Mouse (Mus musculus): Measurements from ENCODE around the gene Pigw.

DNA sequence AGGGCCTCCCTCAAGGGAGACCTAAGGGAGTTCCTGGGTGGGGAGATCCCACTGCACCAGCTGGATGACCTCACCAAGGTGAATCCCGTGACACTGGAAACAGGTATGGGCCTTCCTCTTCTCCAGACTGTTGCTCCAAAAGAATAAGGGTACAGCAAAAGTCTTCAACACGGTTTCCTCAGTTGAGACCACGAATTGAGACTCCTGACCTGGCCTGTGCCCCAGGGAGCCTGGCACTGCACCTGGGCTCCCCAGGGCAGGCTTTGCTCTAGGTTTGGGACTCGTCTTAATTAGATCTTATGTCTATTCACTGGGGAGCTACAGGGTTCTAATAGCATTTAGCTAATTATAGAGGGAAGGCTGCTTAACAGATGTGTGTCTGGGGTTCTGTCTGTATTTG is 5.2 kb upstream of the Pigw start:
- no peak for TF ChIP-seq POLR2A (IDR thresholded peaks at IDR 0.05; ENCODE audit: insufficient read length, low read depth)
- no peak for TF ChIP-seq MAX (IDR thresholded peaks at IDR 0.05; ENCODE audit: low read depth)
- no peak for TF ChIP-seq MYOD1 (IDR thresholded peaks at IDR 0.05; ENCODE audit: control insufficient read depth in 1 of 3, insufficient read length in 2 of 3, low read depth in 2 of 3)
- no peak for TF ChIP-seq REST (IDR thresholded peaks at IDR 0.05; ENCODE audit: insufficient read depth, insufficient read length)
- TF ChIP-seq USF1 (IDR thresholded peaks at IDR 0.05; ENCODE audit: low read depth), result no peak
- no peak for TF ChIP-seq CEBPB (IDR thresholded peaks at IDR 0.05; ENCODE audit: insufficient read depth, poor library complexity, severe bottlenecking)
- no peak for TF ChIP-seq E2F4 (IDR thresholded peaks at IDR 0.05; ENCODE audit: insufficient read depth)
- TF ChIP-seq POLR2AphosphoS2 (IDR thresholded peaks at IDR 0.05; ENCODE audit: insufficient read length, low read depth), result no peak
- no peak for TF ChIP-seq TCF12 (IDR thresholded peaks at IDR 0.05; ENCODE audit: insufficient read depth, poor library complexity, severe bottlenecking)
- TF ChIP-seq MYOG (IDR thresholded peaks at IDR 0.05; ENCODE audit: control insufficient read depth in 1 of 3, insufficient read depth in 1 of 3, insufficient read length in 2 of 3, low read depth in 2 of 3), result no peak
- TF ChIP-seq SRF (IDR thresholded peaks at IDR 0.05; ENCODE audit: control insufficient read depth, insufficient read length, low read depth), result no peak
- TF ChIP-seq TCF3 (IDR thresholded peaks at IDR 0.05; ENCODE audit: insufficient read length, low read depth), result no peak
